Mouse (Mus musculus) heart, embryonic 14.5 days (tissue): ENCODE data around the gene Inpp5f. TPM values are rescaled to one million over a fixed set of nuclear protein-coding genes. Genes with fewer than 3 reads are reported as not detected.
A peak's percentile ranks its signal among the peaks of the same experiment; 100 is the strongest.
"Not testable (repeated sequence)": the region's sequence is repeated elsewhere in the genome, so short reads cannot be mapped to it uniquely, and the experiment has no call there.

Experiments
- ATAC-seq: fragments of 200-750 bp; cut with Nextera tagmentation; 2 replicates; pipeline ENCODE4 v1.8.0; 2017; ENCODE audit warnings: low read depth, moderate TSS enrichment; ENCODE audit not compliant: insufficient number of reproducible peaks, insufficient read depth, low FRiP score
- H3K27ac ChIP-seq, 2 experiments: fragments of 200-500 bp in 1 of 2; fragments of 300-500 bp in 1 of 2; sonication (generic) in 1 of 2; replicated peaks in 1 of 2; 2 replicates each; pipeline ENCODE4 v1.5.1; 2012 to 2014; ENCODE audit warnings: low read depth in 2 of 2, low read length in 2 of 2, control low read depth in 1 of 2, mild to moderate bottlenecking in 1 of 2, mixed read lengths in 1 of 2; ENCODE audit not compliant: control insufficient read depth in 1 of 2, insufficient read depth in 1 of 2
- H3K27me3 ChIP-seq: fragments of 300-500 bp; sonication (generic); 2 replicates; pipeline ENCODE4 v1.6.1; 2014; ENCODE audit warnings: mild to moderate bottlenecking, low read length, control low read depth; ENCODE audit not compliant: control insufficient read depth, insufficient read depth
- H3K36me3 ChIP-seq: fragments of 300-500 bp; sonication (generic); 2 replicates; pipeline ENCODE4 v1.6.1; 2014; ENCODE audit warnings: mild to moderate bottlenecking, control low read depth, low read length, mixed read lengths; ENCODE audit not compliant: control insufficient read depth, insufficient read depth
- H3K4me1 ChIP-seq, 2 experiments: fragments of 200-500 bp in 1 of 2; fragments of 300-500 bp in 1 of 2; sonication (generic) in 1 of 2; 2 replicates each; pipeline ENCODE4 v1.6.1; 2012 to 2014; ENCODE audit warnings: low read length in 2 of 2, control low read depth in 1 of 2, mixed read lengths in 1 of 2; ENCODE audit not compliant: control insufficient read depth in 2 of 2, insufficient read depth in 2 of 2
- H3K4me2 ChIP-seq: fragments of 300-500 bp; sonication (generic); 2 replicates; pipeline ENCODE4 v1.6.1; 2014; ENCODE audit warnings: mild to moderate bottlenecking, low read length
- H3K4me3 ChIP-seq, 2 experiments: fragments of 200-500 bp in 1 of 2; fragments of 300-500 bp in 1 of 2; sonication (generic) in 1 of 2; 2 replicates each; pipeline ENCODE4 v1.5.1; 2012 to 2014; ENCODE audit warnings: low read length in 2 of 2, mild to moderate bottlenecking in 2 of 2, control low read depth in 1 of 2, low read depth in 1 of 2, moderate library complexity in 1 of 2; ENCODE audit not compliant: control insufficient read depth in 1 of 2, insufficient read depth in 1 of 2
- H3K9ac ChIP-seq: fragments of 300-500 bp; sonication (generic); 2 replicates; pipeline ENCODE4 v1.6.1; 2014; ENCODE audit warnings: mild to moderate bottlenecking, low read length
- H3K9me3 ChIP-seq: fragments of 300-500 bp; sonication (generic); 2 replicates; pipeline ENCODE4 v1.6.1; 2016; ENCODE audit warnings: low read length, control low read depth; ENCODE audit not compliant: control insufficient read depth
- WGBS: fragments of 180-500 bp; shearing (Covaris S2); extraction: QIAGEN DNeasy Blood & Tissue Kit; methylation state at CpG from one replicate; pipeline ENCODE4 v1.1.7; 2014; 5-methylcytosine and 5-hydroxymethylcytosine counted together
- polyA plus RNA-seq: library from polyadenylated mRNA; unstranded; fragments of >200 nt; fragmentation: Nextera tagmentation; extraction: Ambion mirVana; gene quantifications from 2 replicates; pipeline ENCODE4 v1.2.1, GENCODE M21; 2014

The Inpp5f gene
- 15.6 and 17.3 TPM in 2 replicates for polyA plus RNA-seq

DNA sequence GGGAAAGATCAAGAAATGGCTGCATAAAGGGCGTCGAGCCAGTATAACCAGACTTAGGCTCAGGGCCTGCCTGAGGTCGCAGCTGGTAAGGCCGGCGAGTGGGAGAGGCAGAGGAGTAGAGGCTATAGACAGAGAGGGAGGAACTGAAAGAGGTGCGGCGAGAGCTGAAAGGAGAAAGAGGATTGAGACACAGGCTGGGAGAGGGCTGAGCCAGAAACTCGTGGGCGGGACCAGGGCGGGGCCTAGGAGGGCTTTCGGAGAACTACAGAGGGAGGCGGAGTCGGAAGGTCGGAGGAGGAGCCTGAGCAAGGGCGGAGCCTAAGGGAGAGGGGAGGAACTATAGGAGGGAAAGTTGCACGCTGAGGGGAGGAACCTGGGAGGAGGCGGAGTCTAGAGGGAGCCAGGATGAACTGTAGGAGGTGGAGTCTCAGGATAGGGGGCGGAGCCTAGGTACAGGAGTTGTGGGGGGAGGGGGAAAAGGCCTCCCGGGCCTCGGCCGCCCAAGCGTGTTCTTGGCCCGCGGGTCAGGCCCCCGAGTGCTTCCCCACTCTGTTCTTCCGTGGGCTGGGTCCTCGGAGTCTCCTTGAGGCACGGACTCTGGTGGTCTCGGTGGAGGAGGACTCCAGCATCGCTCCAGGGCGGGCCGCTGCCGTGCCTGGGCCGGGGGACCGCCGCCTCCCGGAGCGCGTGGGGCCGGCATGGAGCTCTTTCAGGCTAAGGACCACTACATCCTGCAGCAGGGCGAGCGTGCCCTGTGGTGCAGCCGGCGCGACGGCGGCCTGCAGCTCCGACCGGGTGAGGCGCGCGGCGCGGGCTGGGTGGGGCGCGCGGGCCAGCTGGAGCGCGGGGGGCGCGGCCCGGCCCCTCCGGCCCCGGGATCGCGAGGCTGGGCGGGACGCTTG lies at the start of gene Inpp5f:
TSS of gene Inpp5f (plus strand) at position 432 of the 902 bp plus-strand sequence.
- Histone ChIP-seq H3K9me3 (0 out of 2 replicates have a peak, but pooled peaks cover 2% of the 10 kb centered on the region), H3K4me2 (peak within 1 kb of the TSS; percentile 90), H3K9ac (peak within 1 kb of the TSS; percentile 88), H3K4me1 (peaks cover 2 to 16% of the 10 kb centered on the region in 2 experiments; a peak in 3 of 4 replicates), H3K27ac (peak within 1 kb of the TSS; percentile 4 to 77; a peak in 2 of 4 replicates), H3K4me3 (peak within 1 kb of the TSS; percentile 66 to 86), H3K36me3 (no peaks in the 10 kb centered on the region), H3K27me3 (no peaks in the 10 kb centered on the region)
- peak; percentile 100 for ATAC-seq
- WGBS: 3% methylated on average over 68 of the region's 68 CpGs

DNA sequence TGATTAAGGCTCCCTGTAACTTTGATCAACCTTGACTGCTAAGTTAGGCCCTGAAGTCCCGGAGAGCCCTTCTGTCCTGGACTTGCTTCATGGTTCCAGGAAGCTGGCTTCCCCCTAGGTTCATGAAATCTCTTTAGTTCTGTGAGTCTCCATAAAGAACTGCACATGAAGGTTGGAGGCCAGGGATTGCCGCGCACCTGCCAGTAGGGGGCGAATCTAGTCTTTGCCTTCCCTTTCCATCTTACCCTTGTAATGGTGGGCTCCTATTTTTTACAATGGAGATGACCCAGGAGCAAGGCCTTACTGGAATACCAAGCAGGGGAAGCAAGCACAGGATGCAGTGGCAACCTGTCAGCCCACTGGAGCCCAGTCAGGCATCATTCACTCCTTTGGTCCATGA lies 47.8 kb upstream of the Inpp5f start:
- Histone ChIP-seq H3K4me3 (no peak overlapping the region), H3K9me3 (no peaks in the 10 kb centered on the region), H3K27me3 (no peaks in the 10 kb centered on the region), H3K9ac (no peak overlapping the region), H3K27ac (no peak overlapping the region), H3K4me1 (peaks cover 0 to 2% of the 10 kb centered on the region in 2 experiments; a peak in 1 of 4 replicates), H3K4me2 (no peak overlapping the region), H3K36me3 (no peaks in the 10 kb centered on the region)
- 43% methylated on average over 4 of the region's 4 CpGs for WGBS
- no peak for ATAC-seq

DNA sequence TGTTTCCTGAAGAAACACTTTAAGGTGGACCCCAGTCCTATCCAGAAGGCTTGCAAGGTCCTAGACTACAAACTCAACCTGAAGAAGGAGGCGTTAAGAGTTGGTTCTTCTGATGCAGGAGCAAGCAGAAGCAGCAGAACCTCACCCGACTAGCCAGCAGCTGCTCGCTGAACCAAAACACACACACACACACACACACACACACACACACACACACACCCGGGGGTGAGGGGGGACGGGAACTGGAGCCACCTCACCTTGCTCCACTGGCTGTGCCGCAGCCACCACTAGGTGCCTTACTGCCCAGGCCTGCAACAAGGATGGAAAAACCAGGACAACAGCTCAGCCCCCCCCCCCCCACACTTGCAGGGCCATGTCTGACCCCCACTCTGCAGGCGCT lies 44.8 kb upstream of the Inpp5f start:
- 76% methylated on average over 7 of the region's 7 CpGs for WGBS
- Histone ChIP-seq H3K36me3 (no peaks in the 10 kb centered on the region), H3K9ac (no peak overlapping the region), H3K4me3 (no peak overlapping the region), H3K4me1 (peaks cover 0 to 2% of the 10 kb centered on the region in 2 experiments; a peak in 1 of 4 replicates), H3K27me3 (no peaks in the 10 kb centered on the region), H3K4me2 (no peak overlapping the region), H3K9me3 (no peaks in the 10 kb centered on the region), H3K27ac (no peak overlapping the region)
- ATAC-seq: no peak

DNA sequence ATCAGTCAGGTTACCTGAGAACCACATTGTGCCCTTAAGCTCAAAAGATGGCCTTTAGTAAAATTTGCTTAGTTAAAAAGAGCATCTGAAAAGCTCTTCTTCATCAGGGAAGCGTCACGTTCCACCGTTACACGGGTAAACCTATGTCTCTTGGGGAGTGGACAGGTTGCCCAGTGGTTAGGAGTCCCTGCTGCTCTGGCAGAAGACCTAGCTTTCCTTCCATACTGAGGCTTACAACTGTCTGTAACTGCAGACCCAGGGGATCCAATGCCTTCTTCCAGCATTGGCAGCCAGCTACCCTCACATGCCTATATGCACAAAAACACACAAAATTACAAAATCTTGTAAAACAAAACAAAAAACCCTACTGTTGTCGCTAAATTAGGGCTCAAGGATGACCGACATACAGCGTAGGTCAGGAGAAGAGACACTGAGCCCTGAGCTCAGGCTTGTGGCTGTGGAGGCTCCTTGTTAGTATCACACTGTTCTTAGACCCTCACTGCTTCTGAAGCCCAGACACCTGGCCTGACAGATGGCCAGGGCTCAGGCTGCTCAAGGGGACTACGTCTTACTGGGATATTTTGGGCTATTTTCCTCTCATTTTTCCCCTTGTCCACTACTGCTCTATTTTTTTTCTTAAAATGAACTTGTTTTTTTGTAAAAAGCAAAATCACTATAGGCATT lies 43.4 kb upstream of the Inpp5f start:
- Histone ChIP-seq H3K9ac (no peak overlapping the region), H3K4me2 (no peak overlapping the region), H3K27me3 (no peaks in the 10 kb centered on the region), H3K36me3 (no peaks in the 10 kb centered on the region), H3K27ac (no peak overlapping the region), H3K9me3 (no peaks in the 10 kb centered on the region), H3K4me1 (peaks cover 0 to 2% of the 10 kb centered on the region in 2 experiments; a peak in 1 of 4 replicates), H3K4me3 (no peak overlapping the region)
- WGBS: 84% methylated on average over 8 of the region's 8 CpGs
- ATAC-seq: no peak

DNA sequence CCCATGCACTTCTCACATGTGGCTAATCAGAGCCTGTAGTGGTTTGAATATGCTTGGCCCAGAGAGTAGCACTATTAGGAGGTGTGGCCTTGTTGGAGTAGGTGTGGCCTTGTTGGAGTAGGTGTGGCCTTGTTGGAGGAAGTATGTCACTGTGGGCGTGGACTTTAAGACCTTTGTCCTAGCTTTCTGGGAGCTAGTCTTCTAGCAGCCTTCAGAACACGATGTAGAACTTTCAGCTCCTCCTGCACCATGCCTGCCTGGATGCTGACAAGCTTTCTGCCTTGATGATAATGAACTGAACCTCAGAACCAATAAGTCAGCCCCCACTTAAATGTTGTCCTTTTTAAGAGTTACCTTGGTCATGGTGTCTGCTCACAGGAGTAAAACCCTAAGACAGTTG lies 41.7 kb upstream of the Inpp5f start:
- H3K4me2 ChIP-seq, H3K4me1 ChIP-seq, H3K27ac ChIP-seq, ATAC-seq, H3K36me3 ChIP-seq, H3K4me3 ChIP-seq, H3K9me3 ChIP-seq, H3K9ac ChIP-seq, H3K27me3 ChIP-seq: not testable (repeated sequence)
- WGBS: 89% methylated on average over 2 of the region's 2 CpGs

DNA sequence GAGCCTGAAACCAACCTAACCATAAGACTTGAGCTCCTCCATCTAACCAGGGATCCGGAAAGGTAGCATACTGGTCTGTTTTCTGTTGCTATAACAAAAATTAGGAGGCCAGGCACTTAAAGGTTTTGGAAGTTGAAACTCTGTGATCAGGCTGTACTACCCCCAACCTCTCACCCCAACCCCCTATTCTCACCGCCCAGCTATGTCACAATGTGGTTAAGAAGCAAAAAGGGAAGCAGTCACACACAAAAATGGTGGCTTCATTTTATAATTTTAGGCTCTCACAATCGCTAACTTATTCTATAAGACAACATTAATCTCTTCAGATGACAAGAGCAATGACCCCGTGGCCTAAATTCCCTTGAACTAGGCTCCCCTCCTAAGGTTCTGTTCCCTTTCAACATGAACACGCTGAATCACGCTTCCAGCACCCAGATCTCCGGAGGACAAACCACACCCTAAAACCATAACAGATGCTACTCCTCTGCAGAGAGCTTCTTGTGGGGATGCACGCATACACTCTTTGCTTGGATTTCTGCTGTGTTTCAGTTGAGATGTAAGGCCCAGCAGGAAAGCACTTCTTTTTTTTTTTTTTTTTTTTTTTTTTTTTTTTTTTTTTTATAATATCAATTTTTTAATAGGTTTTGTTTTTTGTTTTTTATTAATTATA lies 41.0 kb upstream of the Inpp5f start:
- Histone ChIP-seq H3K4me1 (no peaks in the 10 kb centered on the region), H3K4me3 (no peak overlapping the region), H3K27ac (no peak overlapping the region), H3K4me2 (no peak overlapping the region), H3K27me3 (no peaks in the 10 kb centered on the region), H3K9me3 (no peaks in the 10 kb centered on the region), H3K36me3 (no peaks in the 10 kb centered on the region), H3K9ac (no peak overlapping the region)
- 92% methylated on average over 8 of the region's 8 CpGs for WGBS
- ATAC-seq: no peak

DNA sequence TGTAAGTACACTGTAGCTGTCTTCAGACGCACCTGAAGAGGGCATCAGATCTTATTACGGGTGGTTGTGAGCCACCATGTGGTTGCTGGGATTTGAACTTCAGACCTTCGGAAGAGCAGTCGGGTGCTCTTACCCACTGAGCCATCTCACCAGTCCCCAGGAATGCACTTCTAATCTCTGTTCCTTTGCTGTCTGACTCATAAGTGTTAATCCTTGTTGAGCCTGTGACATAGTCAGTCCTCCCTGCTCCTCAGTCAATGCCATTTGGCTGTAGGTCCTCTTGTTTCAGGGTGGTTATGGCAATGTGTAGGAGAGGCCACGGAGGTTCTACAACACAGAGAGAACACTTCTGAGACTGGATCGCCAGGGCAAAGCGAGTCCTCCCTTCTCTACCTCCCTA lies 40.5 kb upstream of the Inpp5f start:
- not testable (repeated sequence) for H3K9me3 ChIP-seq, H3K4me2 ChIP-seq, H3K27ac ChIP-seq, H3K36me3 ChIP-seq, H3K9ac ChIP-seq, ATAC-seq, H3K27me3 ChIP-seq, H3K4me3 ChIP-seq, H3K4me1 ChIP-seq
- WGBS: 80% methylated on average over 7 of the region's 7 CpGs
